12 mouse cellular contexts compared by ENCODE assay signal in genomic region chr9:56776881-56777801, GRCm38 (mm10). TPM values are rescaled to one million over a fixed set of nuclear protein-coding genes. Genes with fewer than 3 reads are reported as not detected.
A peak's percentile ranks its signal among the peaks of the same experiment; 100 is the strongest.
DNase-seq lines count a peak whose midpoint lies in the region; TF ChIP-seq lines count a peak whose summit lies in the region.
"Had no signal": no experiment of that assay in that cellular context is flagged by ENCODE, and none has a peak within 500 bp of the region (broad histone marks: within the 10 kb centered on the region; RNA-seq: fewer than 3 reads in every experiment).

No protein-coding gene starts in this region.

- DNase-seq in layer of hippocampus, adult 9-11 months, result peak; percentile 68
- DNase-seq in layer of hippocampus, adult 18-20 months (ENCODE audit: low spot score in 2 of 2), result no peak
- DNase-seq in cerebellum, adult 11 months, result peak; percentile 96
- peak; percentile 97 to 99 for DNase-seq in cerebellum, postnatal 14 days
- DNase-seq in kidney, postnatal 10 days, result peak; percentile 27
- DNase-seq in testis, postnatal 14 days (ENCODE audit: low spot score), result no peak
- no peak for DNase-seq in thymus, adult 2 months
- DNase-seq: spleen, adult 18-20 months; thymus, postnatal 4 days had no signal

- no peaks in the 10 kb centered on the region for H3K4me1 ChIP-seq in thymus, adult 2 months (replicated peaks; ENCODE audit: control insufficient read depth, insufficient read depth, low read length)
- H3K4me1 ChIP-seq: heart, embryonic 12.5 days; liver, embryonic 15.5 days had no signal

- no peak for TF ChIP-seq CTCF in thymus, adult 2 months (IDR thresholded peaks at IDR 0.05; ENCODE audit: borderline replicate concordance, control insufficient read depth, extremely low read depth, insufficient read depth, low read length, poor library complexity)

- H3K4me3 ChIP-seq in thymus, adult 2 months (ENCODE audit: control insufficient read depth, insufficient read depth, low read length), result no peak overlapping the region
- H3K4me3 ChIP-seq: heart, embryonic 12.5 days; liver, embryonic 15.5 days had no signal

- no peaks in the 10 kb centered on the region for H3K27me3 ChIP-seq in thymus, adult 2 months (ENCODE audit: control insufficient read depth, insufficient read depth, low read length)

- no peaks in the 10 kb centered on the region for H3K36me3 ChIP-seq in thymus, adult 2 months (ENCODE audit: control insufficient read depth, insufficient read depth, low read length)
- H3K36me3 ChIP-seq: heart, embryonic 12.5 days; liver, embryonic 15.5 days had no signal

- H3K27ac ChIP-seq in thymus, adult 2 months (ENCODE audit: control insufficient read depth, insufficient read depth, low read length), result no peak overlapping the region
- H3K27ac ChIP-seq: liver, embryonic 15.5 days had no signal

- no peak for TF ChIP-seq POLR2A in thymus, adult 2 months (IDR thresholded peaks at IDR 0.05; ENCODE audit: control insufficient read depth, extremely low read depth, insufficient read depth, low read length, poor library complexity)

- 79% methylated on average over 11 of the region's 11 CpGs for WGBS in thymus, adult 2 months

RNA-seq across cellular contexts. Expression of gene Lingo1, which starts 19.1 kb away (rescaled TPM):
- 100 to 1,000 TPM; 261 to 262 TPM for total RNA-seq in layer of hippocampus, adult 18-20 months (2021)
- 5.2 and 5.3 TPM in 2 replicates for polyA plus RNA-seq in thymus, adult 2 months (2012; rRNA removed)
- total RNA-seq: monocyte, adult 5-6 weeks had no signal

Comparison
In these comparisons a context has a peak if more than half of its experiments do, and no peak if none do; other contexts are left out.
1. DNase-seq: peak in layer of hippocampus, adult 9-11 months (single experiment), cerebellum, adult 11 months (single experiment), cerebellum, postnatal 14 days (2 of 2) and kidney, postnatal 10 days (single experiment); none in layer of hippocampus, adult 18-20 months (0 of 2), testis, postnatal 14 days (single experiment) and thymus, adult 2 months (single experiment).